Mouse (Mus musculus): ENCODE results near the gene Phox2a. TPM values are rescaled to one million over a fixed set of nuclear protein-coding genes. Genes with fewer than 3 reads are reported as not detected.

Phox2a gene
- polyA plus RNA-seq, 1 experiment from 2014 or later: 0.26 TPM

GRCm38 (mm10) chr7:101851689-101852088 is 33.6 kb downstream of the Phox2a start:
- 94% methylated on average over 6 of the region's 6 CpGs for WGBS
- ATAC-seq: no peak
- H3K27me3 ChIP-seq: no peaks in the 10 kb centered on the region
- no peaks in the 10 kb centered on the region for H3K4me1 ChIP-seq (replicated peaks)
- H3K4me3 ChIP-seq (replicated peaks): no peak overlapping the region
- no peak overlapping the region for H3K4me2 ChIP-seq (replicated peaks)
- H3K27ac ChIP-seq: no peak overlapping the region
- H3K9me3 ChIP-seq: no peaks in the 10 kb centered on the region
- no peaks in the 10 kb centered on the region for H3K36me3 ChIP-seq
- H3K9ac ChIP-seq (replicated peaks): no peak overlapping the region

- no peaks in the 10 kb centered on the region for H3K9me3 ChIP-seq
- H3K27me3 ChIP-seq: no peaks in the 10 kb centered on the region
- H3K9ac ChIP-seq (replicated peaks): no peak overlapping the region
- H3K27ac ChIP-seq: no peak overlapping the region
- H3K4me3 ChIP-seq (replicated peaks): no peak overlapping the region
- no peaks in the 10 kb centered on the region for H3K4me1 ChIP-seq (replicated peaks)
- WGBS: 85% methylated on average over 6 of the region's 6 CpGs
- no peak for ATAC-seq
- H3K36me3 ChIP-seq: no peaks in the 10 kb centered on the region
- H3K4me2 ChIP-seq (replicated peaks): no peak overlapping the region
Measured at GRCm38 (mm10) chr7:101852846-101853245, 34.7 kb downstream of the Phox2a start.

GRCm38 (mm10) chr7:101853816-101854215 is 35.7 kb downstream of the Phox2a start:
- no peak overlapping the region for H3K27ac ChIP-seq
- H3K4me2 ChIP-seq (replicated peaks): no peak overlapping the region
- no peaks in the 10 kb centered on the region for H3K36me3 ChIP-seq
- no peaks in the 10 kb centered on the region for H3K4me1 ChIP-seq (replicated peaks)
- H3K4me3 ChIP-seq (replicated peaks): no peak overlapping the region
- 90% methylated on average over 2 of the region's 2 CpGs for whole genome bisulfite sequencing
- no peaks in the 10 kb centered on the region for H3K27me3 ChIP-seq
- H3K9ac ChIP-seq (replicated peaks): no peak overlapping the region
- no peak for ATAC-seq
- no peaks in the 10 kb centered on the region for H3K9me3 ChIP-seq

GRCm38 (mm10) chr7:101857094-101857493 is 39.0 kb downstream of the Phox2a start, which contains the start of gene Folr2:
Gene Folr2, minus strand, starts transcription at chr7:101857194.
- Histone ChIP-seq H3K4me1 (replicated peaks) (no peaks in the 10 kb centered on the region), H3K9ac (replicated peaks) (no peak within 1 kb of the TSS), H3K4me3 (replicated peaks) (no peak within 1 kb of the TSS), H3K27me3 (no peaks in the 10 kb centered on the region), H3K4me2 (replicated peaks) (no peak within 1 kb of the TSS), H3K9me3 (no peaks in the 10 kb centered on the region), H3K27ac (no peak within 1 kb of the TSS), H3K36me3 (no peaks in the 10 kb centered on the region)
- ATAC-seq: no peak
- WGBS: 85% methylated on average over 4 of the region's 4 CpGs

GRCm38 (mm10) chr7:101858362-101858761 is 40.2 kb downstream of the Phox2a start:
- H3K27me3 ChIP-seq: no peaks in the 10 kb centered on the region

GRCm38 (mm10) chr7:101860978-101861377 is 42.9 kb downstream of the Phox2a start:
- no peak overlapping the region for H3K4me2 ChIP-seq (replicated peaks)
- no peaks in the 10 kb centered on the region for H3K4me1 ChIP-seq (replicated peaks)
- no peak overlapping the region for H3K4me3 ChIP-seq (replicated peaks)
- H3K9ac ChIP-seq (replicated peaks): no peak overlapping the region
- H3K36me3 ChIP-seq: no peaks in the 10 kb centered on the region
- no peaks in the 10 kb centered on the region for H3K9me3 ChIP-seq
- H3K27me3 ChIP-seq: no peaks in the 10 kb centered on the region
- ATAC-seq: no peak
- H3K27ac ChIP-seq: no peak overlapping the region

More at GRCm38 (mm10) chr7:101858362-101858761, 40.2 kb downstream of the Phox2a start:
- no peak for ATAC-seq
- Histone ChIP-seq H3K4me3 (replicated peaks) (no peak overlapping the region), H3K36me3 (no peaks in the 10 kb centered on the region), H3K4me1 (replicated peaks) (no peaks in the 10 kb centered on the region), H3K9ac (replicated peaks) (no peak overlapping the region), H3K4me2 (replicated peaks) (no peak overlapping the region), H3K9me3 (no peaks in the 10 kb centered on the region), H3K27ac (no peak overlapping the region)
- 87% methylated on average over 9 of the region's 9 CpGs for WGBS

GRCm38 (mm10) chr7:101862291-101862690 is 44.2 kb downstream of the Phox2a start:
- no peaks in the 10 kb centered on the region for H3K36me3 ChIP-seq
- H3K9me3 ChIP-seq: no peaks in the 10 kb centered on the region
- no peaks in the 10 kb centered on the region for H3K27me3 ChIP-seq
- no peak overlapping the region for H3K4me2 ChIP-seq (replicated peaks)
- H3K4me3 ChIP-seq (replicated peaks): no peak overlapping the region
- no peak overlapping the region for H3K27ac ChIP-seq
- H3K4me1 ChIP-seq (replicated peaks): no peaks in the 10 kb centered on the region
- ATAC-seq: no peak
- 67% methylated on average over 3 of the region's 3 CpGs for WGBS
- H3K9ac ChIP-seq (replicated peaks): no peak overlapping the region

GRCm38 (mm10) chr7:101863415-101863814 is 45.3 kb downstream of the Phox2a start, which contains the start of gene Anapc15:
Gene Anapc15, plus strand, starts transcription at chr7:101863715.
- no peak for ATAC-seq
- Histone ChIP-seq H3K9me3 (no peaks in the 10 kb centered on the region), H3K4me3 (replicated peaks) (no peak within 1 kb of the TSS), H3K4me2 (replicated peaks) (no peak within 1 kb of the TSS), H3K36me3 (no peaks in the 10 kb centered on the region), H3K27me3 (no peaks in the 10 kb centered on the region), H3K9ac (replicated peaks) (no peak within 1 kb of the TSS), H3K27ac (no peak within 1 kb of the TSS), H3K4me1 (replicated peaks) (no peaks in the 10 kb centered on the region)
- WGBS: 88% methylated on average over 3 of the region's 3 CpGs

- Histone ChIP-seq H3K4me1 (replicated peaks) (0 out of 2 replicates have a peak, but pooled peaks cover 4% of the 10 kb centered on the region), H3K4me3 (replicated peaks) (no peak overlapping the region), H3K9ac (replicated peaks) (no peak overlapping the region), H3K36me3 (no peaks in the 10 kb centered on the region), H3K4me2 (replicated peaks) (no peak overlapping the region), H3K27ac (no peak overlapping the region), H3K9me3 (no peaks in the 10 kb centered on the region), H3K27me3 (no peaks in the 10 kb centered on the region)
- 79% methylated on average over 11 of the region's 11 CpGs for WGBS
- no peak for ATAC-seq
Measured at GRCm38 (mm10) chr7:101866491-101867265, 48.6 kb downstream of the Phox2a start.

- H3K27ac ChIP-seq: no peak overlapping the region
- WGBS: 96% methylated on average over 4 of the region's 4 CpGs
- no peaks in the 10 kb centered on the region for H3K9me3 ChIP-seq
- H3K27me3 ChIP-seq: no peaks in the 10 kb centered on the region
- ATAC-seq: no peak
- H3K4me3 ChIP-seq (replicated peaks): no peak overlapping the region
- H3K4me1 ChIP-seq (replicated peaks): 0 out of 2 replicates have a peak, but pooled peaks cover 4% of the 10 kb centered on the region
- no peak overlapping the region for H3K9ac ChIP-seq (replicated peaks)
- no peak overlapping the region for H3K4me2 ChIP-seq (replicated peaks)
- H3K36me3 ChIP-seq: no peaks in the 10 kb centered on the region
Measured at GRCm38 (mm10) chr7:101867482-101867881, 49.4 kb downstream of the Phox2a start.

- no peaks in the 10 kb centered on the region for H3K27me3 ChIP-seq
- 37% methylated on average over 13 of the region's 13 CpGs for WGBS
- 0 out of 2 replicates have a peak, but pooled peaks cover 4% of the 10 kb centered on the region for H3K4me1 ChIP-seq (replicated peaks)
- no peak overlapping the region for H3K9ac ChIP-seq (replicated peaks)
- H3K4me2 ChIP-seq (replicated peaks): no peak overlapping the region
- no peak overlapping the region; the same call in none of the 2 replicates for H3K27ac ChIP-seq
- peak; percentile 67 for ATAC-seq
- H3K9me3 ChIP-seq: no peaks in the 10 kb centered on the region
- H3K4me3 ChIP-seq (replicated peaks): no peak overlapping the region
- H3K36me3 ChIP-seq: no peaks in the 10 kb centered on the region
Measured at GRCm38 (mm10) chr7:101868241-101869162, 50.4 kb downstream of the Phox2a start.

- 28% methylated on average over 7 of the region's 7 CpGs for WGBS
- no peak overlapping the region for H3K9ac ChIP-seq (replicated peaks)
- peak; percentile 80 for ATAC-seq
- H3K9me3 ChIP-seq: no peaks in the 10 kb centered on the region
- H3K4me1 ChIP-seq (replicated peaks): 0 out of 2 replicates have a peak, but pooled peaks cover 4% of the 10 kb centered on the region
- no peak overlapping the region for H3K4me2 ChIP-seq (replicated peaks)
- H3K36me3 ChIP-seq: no peaks in the 10 kb centered on the region
- no peak overlapping the region for H3K4me3 ChIP-seq (replicated peaks)
- H3K27ac ChIP-seq: no peak overlapping the region; the same call in 1 of the 2 replicates
- no peaks in the 10 kb centered on the region for H3K27me3 ChIP-seq
Measured at GRCm38 (mm10) chr7:101869163-101869500, 51.0 kb downstream of the Phox2a start.
